ENCODE assay signal across 32 mouse cellular contexts in the genomic region with DNA sequence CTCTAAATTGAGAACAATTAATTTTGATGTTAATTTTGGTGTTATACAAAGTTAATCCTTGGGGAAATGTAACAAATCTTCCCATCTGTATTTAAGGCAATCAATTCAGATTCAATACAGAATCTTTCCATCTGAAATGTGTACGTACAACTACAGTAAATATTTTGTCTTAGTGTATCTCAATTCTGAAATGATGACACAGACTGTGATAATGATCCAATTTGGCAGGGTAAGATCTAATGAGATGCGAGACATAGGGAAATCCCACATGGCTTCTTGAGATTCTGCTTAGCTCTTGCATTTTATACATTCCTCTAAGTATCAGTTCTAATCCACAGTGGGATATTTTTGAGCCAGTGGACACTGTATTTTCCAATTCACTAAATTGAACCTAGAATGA.
"Had no signal": no experiment of that assay in that cellular context is flagged by ENCODE, and none has a peak within 500 bp of the region (broad histone marks: within the 10 kb centered on the region; RNA-seq: fewer than 3 reads in every experiment).

No protein-coding gene starts in this region.

- H3K4me2 ChIP-seq: limb, embryonic 12.5 days; limb, embryonic 13.5 days; limb, embryonic 15.5 days; liver, embryonic 11.5 days; liver, embryonic 12.5 days; liver, embryonic 13.5 days; liver, embryonic 15.5 days; lung, embryonic 14.5 days; lung, embryonic 15.5 days; midbrain, embryonic 11.5 days; midbrain, embryonic 12.5 days; midbrain, embryonic 13.5 days; midbrain, embryonic 15.5 days; neural tube, embryonic 12.5 days had no signal

- DNase-seq: left cerebral cortex, postnatal 4 days; liver; liver, embryonic 13.5 days; liver, postnatal 0 days; lung, adult 18-20 months; lung, adult 2 months; lung, embryonic 14.5 days; lung, postnatal 10 days; lung, postnatal 14 days; lung, postnatal 36 days; lung, postnatal 4 days; midbrain, embryonic 14.5 days had no signal

- H3K27ac ChIP-seq: limb, embryonic 10.5 days; limb, embryonic 12.5 days; limb, embryonic 13.5 days; limb, embryonic 15.5 days; liver, embryonic 12.5 days; liver, embryonic 13.5 days; liver, embryonic 14.5 days; liver, embryonic 15.5 days; lung, embryonic 15.5 days; macrophage; midbrain, embryonic 10.5 days; midbrain, embryonic 12.5 days; midbrain, embryonic 13.5 days; midbrain, embryonic 15.5 days; neural tube, embryonic 12.5 days had no signal

- H3K9me3 ChIP-seq: limb, embryonic 10.5 days; limb, embryonic 12.5 days; limb, embryonic 13.5 days; limb, embryonic 15.5 days; liver, embryonic 12.5 days; liver, embryonic 13.5 days; liver, embryonic 15.5 days; lung, embryonic 15.5 days; megakaryocyte, embryonic 14.5 days; midbrain, embryonic 10.5 days; midbrain, embryonic 12.5 days; midbrain, embryonic 13.5 days; midbrain, embryonic 15.5 days; neural tube, embryonic 12.5 days had no signal

- ATAC-seq: liver, embryonic 12.5 days; liver, postnatal 0 days; lung, postnatal 0 days; midbrain, embryonic 13.5 days; midbrain, embryonic 15.5 days; midbrain, embryonic 16.5 days had no signal

- H3K4me3 ChIP-seq: limb, embryonic 10.5 days; limb, embryonic 12.5 days; limb, embryonic 13.5 days; limb, embryonic 15.5 days; liver, embryonic 12.5 days; liver, embryonic 13.5 days; liver, embryonic 15.5 days; lung, embryonic 15.5 days; megakaryocyte, embryonic 14.5 days; midbrain, embryonic 10.5 days; midbrain, embryonic 12.5 days; midbrain, embryonic 13.5 days; midbrain, embryonic 15.5 days; myocyte; neural tube, embryonic 12.5 days had no signal

- H3K4me1 ChIP-seq: limb, embryonic 10.5 days; limb, embryonic 12.5 days; limb, embryonic 13.5 days; limb, embryonic 15.5 days; liver, embryonic 12.5 days; liver, embryonic 13.5 days; liver, embryonic 15.5 days; lung, embryonic 15.5 days; megakaryocyte, embryonic 14.5 days; midbrain, embryonic 10.5 days; midbrain, embryonic 12.5 days; midbrain, embryonic 13.5 days; midbrain, embryonic 15.5 days; neural tube, embryonic 12.5 days had no signal

- H3K36me3 ChIP-seq: limb, embryonic 10.5 days; limb, embryonic 12.5 days; limb, embryonic 13.5 days; limb, embryonic 15.5 days; liver, embryonic 12.5 days; liver, embryonic 13.5 days; liver, embryonic 15.5 days; lung, embryonic 15.5 days; midbrain, embryonic 10.5 days; midbrain, embryonic 12.5 days; midbrain, embryonic 13.5 days; midbrain, embryonic 15.5 days; neural tube, embryonic 12.5 days had no signal

- H3K9ac ChIP-seq: limb, embryonic 12.5 days; limb, embryonic 13.5 days; limb, embryonic 15.5 days; liver, embryonic 12.5 days; liver, embryonic 13.5 days; liver, embryonic 14.5 days; liver, embryonic 15.5 days; liver, postnatal 0 days; lung, embryonic 14.5 days; lung, embryonic 15.5 days; midbrain, embryonic 12.5 days; midbrain, embryonic 13.5 days; midbrain, embryonic 15.5 days; neural tube, embryonic 12.5 days had no signal

- H3K27me3 ChIP-seq: limb, embryonic 12.5 days; limb, embryonic 13.5 days; limb, embryonic 15.5 days; liver, embryonic 12.5 days; liver, embryonic 13.5 days; liver, embryonic 15.5 days; lung, embryonic 15.5 days; megakaryocyte, embryonic 14.5 days; midbrain, embryonic 12.5 days; midbrain, embryonic 13.5 days; midbrain, embryonic 15.5 days; neural tube, embryonic 12.5 days had no signal
